Mouse (Mus musculus) embryonic facial prominence, embryonic 13.5 days (tissue): ENCODE measurements around the gene Tmem217. TPM values are rescaled to one million over a fixed set of nuclear protein-coding genes. Genes with fewer than 3 reads are reported as not detected.

Source experiments
- ATAC-seq: fragments of 200-750 bp; cut with Nextera tagmentation; 2 replicates; pipeline ENCODE4 v1.8.0; 2017; ENCODE audit warnings: low read depth; ENCODE audit not compliant: insufficient number of reproducible peaks, insufficient read depth, low FRiP score, low TSS enrichment
- H3K27ac ChIP-seq: fragments of 300-500 bp; sonication (generic); 2 replicates; pipeline ENCODE4 v1.5.1; 2015; ENCODE audit warnings: moderate library complexity, mild to moderate bottlenecking, inconsistent platforms
- H3K27me3 ChIP-seq: fragments of 300-500 bp; sonication (generic); 2 replicates; pipeline ENCODE4 v1.6.1; 2015; ENCODE audit warnings: mild to moderate bottlenecking, inconsistent platforms
- H3K36me3 ChIP-seq: fragments of 300-500 bp; sonication (generic); 2 replicates; pipeline ENCODE4 v1.6.1; 2015; ENCODE audit warnings: mild to moderate bottlenecking, inconsistent platforms
- H3K4me1 ChIP-seq: fragments of 300-500 bp; sonication (generic); 2 replicates; pipeline ENCODE4 v1.6.1; 2015; ENCODE audit warnings: inconsistent platforms
- H3K4me2 ChIP-seq: fragments of 300-500 bp; sonication (generic); 2 replicates; pipeline ENCODE4 v1.6.1; 2015; ENCODE audit warnings: moderate library complexity, mild to moderate bottlenecking, inconsistent platforms
- H3K4me3 ChIP-seq: fragments of 300-500 bp; sonication (generic); 2 replicates; pipeline ENCODE4 v1.5.1; 2015; ENCODE audit warnings: mild to moderate bottlenecking, inconsistent platforms
- H3K9ac ChIP-seq: fragments of 300-500 bp; sonication (generic); 2 replicates; pipeline ENCODE4 v1.6.1; 2015; ENCODE audit warnings: mild to moderate bottlenecking, inconsistent platforms
- H3K9me3 ChIP-seq: fragments of 300-500 bp; sonication (generic); 2 replicates; pipeline ENCODE4 v1.6.1; 2016; ENCODE audit warnings: inconsistent platforms
- WGBS: fragments of 180-500 bp; shearing (Covaris S2); methylation state at CpG from one replicate; pipeline ENCODE4 v1.1.7; 2015; ENCODE audit warnings: mixed read lengths; 5-methylcytosine and 5-hydroxymethylcytosine counted together
- polyA plus RNA-seq: library from polyadenylated mRNA; unstranded; fragments of >200 nt; fragmentation: Nextera tagmentation; extraction: Ambion mirVana; gene quantifications from 2 replicates; pipeline ENCODE4 v1.2.1, GENCODE M21; 2015

Gene Tmem217
- polyA plus RNA-seq, 1 experiment from 2014 or later, result 2.3 TPM

- ATAC-seq, result no peak
- Histone ChIP-seq H3K9me3 (no peaks in the 10 kb centered on the region), H3K27me3 (no peaks in the 10 kb centered on the region), H3K4me3 (peak overlapping the region; percentile 97; the same call in 1 of the 2 replicates), H3K9ac (no peak overlapping the region), H3K4me2 (peak overlapping the region; percentile 98), H3K4me1 (peaks cover 19% of the 10 kb centered on the region), H3K27ac (no peak overlapping the region), H3K36me3 (0 out of 2 replicates have a peak, but pooled peaks cover 6% of the 10 kb centered on the region)
- WGBS, result 54% methylated on average over 8 of the region's 8 CpGs
These were observed 3.2 kb downstream of the Tmem217 start for GRCm38 (mm10) chr17:29548994-29549393.

GRCm38 (mm10) chr17:29548494-29548893 is 3.7 kb downstream of the Tmem217 start:
- no peak overlapping the region for H3K4me3 ChIP-seq
- no peaks in the 10 kb centered on the region for H3K9me3 ChIP-seq
- no peak overlapping the region for H3K9ac ChIP-seq
- peaks cover 19% of the 10 kb centered on the region for H3K4me1 ChIP-seq
- WGBS, result 77% methylated on average over 3 of the region's 3 CpGs
- no peak for ATAC-seq
- 0 out of 2 replicates have a peak, but pooled peaks cover 6% of the 10 kb centered on the region for H3K36me3 ChIP-seq
- H3K27me3 ChIP-seq, result no peaks in the 10 kb centered on the region
- H3K4me2 ChIP-seq, result no peak overlapping the region
- no peak overlapping the region for H3K27ac ChIP-seq

GRCm38 (mm10) chr17:29545241-29545640 is 6.9 kb downstream of the Tmem217 start:
- peaks cover 6% of the 10 kb centered on the region for H3K4me1 ChIP-seq
- no peak overlapping the region for H3K4me2 ChIP-seq
- ATAC-seq, result no peak
- no peaks in the 10 kb centered on the region for H3K27me3 ChIP-seq
- H3K27ac ChIP-seq, result no peak overlapping the region
- no peak overlapping the region for H3K9ac ChIP-seq
- WGBS, result 89% methylated on average over 5 of the region's 5 CpGs
- H3K36me3 ChIP-seq, result no peaks in the 10 kb centered on the region
- no peak overlapping the region for H3K4me3 ChIP-seq
- H3K9me3 ChIP-seq, result no peaks in the 10 kb centered on the region

GRCm38 (mm10) chr17:29544064-29544463 is 8.1 kb downstream of the Tmem217 start:
- H3K27ac ChIP-seq, result no peak overlapping the region
- no peak for ATAC-seq
- H3K9me3 ChIP-seq, result no peaks in the 10 kb centered on the region
- H3K27me3 ChIP-seq, result no peaks in the 10 kb centered on the region
- 73% methylated on average over 2 of the region's 2 CpGs for WGBS
- H3K4me2 ChIP-seq, result no peak overlapping the region
- H3K36me3 ChIP-seq, result no peaks in the 10 kb centered on the region
- no peak overlapping the region for H3K4me3 ChIP-seq
- no peak overlapping the region for H3K9ac ChIP-seq
- H3K4me1 ChIP-seq, result 0 out of 2 replicates have a peak, but pooled peaks cover under 1% of the 10 kb centered on the region

GRCm38 (mm10) chr17:29542831-29543690 is 9.1 kb downstream of the Tmem217 start:
- WGBS, result 86% methylated on average over 19 of the region's 19 CpGs
- H3K4me2 ChIP-seq, result no peak overlapping the region
- no peaks in the 10 kb centered on the region for H3K36me3 ChIP-seq
- no peaks in the 10 kb centered on the region for H3K27me3 ChIP-seq
- H3K4me3 ChIP-seq, result no peak overlapping the region
- H3K27ac ChIP-seq, result no peak overlapping the region
- no peak overlapping the region for H3K9ac ChIP-seq
- no peaks in the 10 kb centered on the region for H3K4me1 ChIP-seq
- H3K9me3 ChIP-seq, result no peaks in the 10 kb centered on the region
- ATAC-seq, result no peak

GRCm38 (mm10) chr17:29541419-29541818 is 10.8 kb downstream of the Tmem217 start:
- no peaks in the 10 kb centered on the region for H3K36me3 ChIP-seq
- H3K27me3 ChIP-seq, result no peaks in the 10 kb centered on the region
- no peaks in the 10 kb centered on the region for H3K4me1 ChIP-seq
- H3K27ac ChIP-seq, result no peak overlapping the region
- no peak for ATAC-seq
- H3K4me3 ChIP-seq, result no peak overlapping the region
- H3K4me2 ChIP-seq, result no peak overlapping the region
- H3K9me3 ChIP-seq, result no peaks in the 10 kb centered on the region
- H3K9ac ChIP-seq, result no peak overlapping the region
- 79% methylated on average over 14 of the region's 14 CpGs for WGBS

- no peak for ATAC-seq
- 83% methylated on average over 8 of the region's 8 CpGs for WGBS
These were observed 11.8 kb downstream of the Tmem217 start for GRCm38 (mm10) chr17:29540426-29540825.

GRCm38 (mm10) chr17:29533866-29534265 is 18.3 kb downstream of the Tmem217 start:
- Histone ChIP-seq H3K9me3 (no peaks in the 10 kb centered on the region), H3K36me3 (no peaks in the 10 kb centered on the region), H3K27ac (no peak overlapping the region), H3K4me2 (no peak overlapping the region), H3K4me1 (peaks cover 11% of the 10 kb centered on the region; the same call in 1 of the 2 replicates), H3K27me3 (no peaks in the 10 kb centered on the region), H3K4me3 (no peak overlapping the region), H3K9ac (no peak overlapping the region)
- no peak for ATAC-seq
- WGBS, result 90% methylated on average over 11 of the region's 11 CpGs

More at GRCm38 (mm10) chr17:29540426-29540825, 11.8 kb downstream of the Tmem217 start:
- no peaks in the 10 kb centered on the region for H3K4me1 ChIP-seq
- H3K36me3 ChIP-seq, result no peaks in the 10 kb centered on the region
- H3K27ac ChIP-seq, result no peak overlapping the region
- H3K9me3 ChIP-seq, result no peaks in the 10 kb centered on the region
- H3K4me2 ChIP-seq, result no peak overlapping the region
- no peaks in the 10 kb centered on the region for H3K27me3 ChIP-seq
- no peak overlapping the region for H3K9ac ChIP-seq
- H3K4me3 ChIP-seq, result no peak overlapping the region

- Histone ChIP-seq H3K9me3 (no peaks in the 10 kb centered on the region), H3K4me2 (no peak overlapping the region), H3K27ac (peak overlapping the region; percentile 28), H3K36me3 (no peaks in the 10 kb centered on the region), H3K27me3 (no peaks in the 10 kb centered on the region), H3K4me1 (peaks cover 11% of the 10 kb centered on the region; the same call in 1 of the 2 replicates), H3K4me3 (no peak overlapping the region), H3K9ac (no peak overlapping the region)
- WGBS, result 60% methylated on average over 10 of the region's 10 CpGs
- no peak for ATAC-seq
These were observed 20.3 kb downstream of the Tmem217 start for GRCm38 (mm10) chr17:29531757-29532384.

- Histone ChIP-seq H3K9me3 (0 out of 2 replicates have a peak, but pooled peaks cover under 1% of the 10 kb centered on the region), H3K36me3 (no peaks in the 10 kb centered on the region), H3K27ac (no peak overlapping the region; the same call in 1 of the 2 replicates), H3K27me3 (no peaks in the 10 kb centered on the region), H3K4me1 (peaks cover 11% of the 10 kb centered on the region; the same call in 1 of the 2 replicates), H3K4me2 (no peak overlapping the region), H3K9ac (no peak overlapping the region), H3K4me3 (no peak overlapping the region)
- 77% methylated on average over 9 of the region's 9 CpGs for WGBS
- ATAC-seq, result no peak
These were observed 20.9 kb downstream of the Tmem217 start for GRCm38 (mm10) chr17:29531278-29531677.

GRCm38 (mm10) chr17:29530508-29530907 is 21.7 kb downstream of the Tmem217 start:
- ATAC-seq, result no peak
- no peak overlapping the region for H3K4me2 ChIP-seq
- no peak overlapping the region for H3K27ac ChIP-seq
- H3K9me3 ChIP-seq, result peaks cover 7% of the 10 kb centered on the region; the same call in 1 of the 2 replicates
- 76% methylated on average over 6 of the region's 6 CpGs for WGBS
- H3K4me3 ChIP-seq, result no peak overlapping the region
- no peaks in the 10 kb centered on the region for H3K36me3 ChIP-seq
- H3K9ac ChIP-seq, result no peak overlapping the region
- H3K27me3 ChIP-seq, result no peaks in the 10 kb centered on the region
- peaks cover 11% of the 10 kb centered on the region; the same call in 1 of the 2 replicates for H3K4me1 ChIP-seq
